Mouse (Mus musculus): ENCODE measurements around the gene Adarb1. TPM values are rescaled to one million over a fixed set of nuclear protein-coding genes. Genes with fewer than 3 reads are reported as not detected.
A peak's percentile ranks its signal among the peaks of the same experiment; 100 is the strongest.

Adarb1 gene
- total RNA-seq, 2 experiments from 2014 or later = 6.6 to 8.9 TPM

DNA sequence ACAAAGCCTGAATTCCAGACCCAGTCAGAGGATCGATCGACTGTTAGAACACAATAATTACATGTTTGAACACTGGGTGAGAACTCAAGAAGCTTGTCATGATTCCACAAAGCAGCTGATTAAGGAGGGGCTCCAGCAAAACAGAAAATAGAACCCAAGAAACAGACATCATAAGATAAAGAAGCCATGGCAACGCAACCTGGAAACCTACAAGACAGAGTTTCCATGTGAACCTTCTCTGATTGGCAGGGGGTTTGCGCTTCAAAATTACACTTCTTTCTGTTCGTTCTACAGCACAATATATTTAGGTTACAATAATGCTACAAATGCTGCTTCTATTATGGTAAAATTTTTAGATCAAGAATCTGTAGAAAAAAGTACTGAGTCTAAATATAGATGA is 47.9 kb downstream of the Adarb1 start:
- no peak for TF ChIP-seq CTCF (IDR thresholded peaks at IDR 0.05)

DNA sequence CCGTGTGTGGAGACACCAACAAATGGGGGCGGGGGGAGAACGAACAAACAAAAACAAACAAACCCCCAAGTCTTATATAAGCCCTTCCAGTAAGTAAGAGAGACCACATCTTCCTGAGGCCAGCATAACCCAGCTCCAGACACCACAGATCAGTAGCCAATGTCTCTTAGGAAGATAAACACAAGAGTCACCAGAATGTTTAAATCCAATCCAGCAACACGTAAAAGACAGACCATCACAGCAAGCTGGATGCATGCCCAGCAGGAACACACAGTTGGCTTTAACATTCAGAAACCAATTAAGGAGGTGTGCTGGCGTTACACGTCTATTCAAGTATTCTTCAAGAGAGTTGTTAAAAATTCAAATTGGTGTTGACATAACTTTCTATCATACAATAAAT is 50.1 kb downstream of the Adarb1 start:
- no peak for TF ChIP-seq CTCF (IDR thresholded peaks at IDR 0.05)
- Histone ChIP-seq H3K4me3 (no peak overlapping the region), H3K27ac (no peak overlapping the region)
- intact Hi-C loops (cut with DNase I) = no loop called here
- DNase-seq = no peak

More for the DNA sequence above, 47.9 kb downstream of the Adarb1 start:
- no peak for DNase-seq
- intact Hi-C loops (cut with DNase I) = no loop called here
- no peak overlapping the region for H3K27ac ChIP-seq
- no peak overlapping the region for H3K4me3 ChIP-seq

DNA sequence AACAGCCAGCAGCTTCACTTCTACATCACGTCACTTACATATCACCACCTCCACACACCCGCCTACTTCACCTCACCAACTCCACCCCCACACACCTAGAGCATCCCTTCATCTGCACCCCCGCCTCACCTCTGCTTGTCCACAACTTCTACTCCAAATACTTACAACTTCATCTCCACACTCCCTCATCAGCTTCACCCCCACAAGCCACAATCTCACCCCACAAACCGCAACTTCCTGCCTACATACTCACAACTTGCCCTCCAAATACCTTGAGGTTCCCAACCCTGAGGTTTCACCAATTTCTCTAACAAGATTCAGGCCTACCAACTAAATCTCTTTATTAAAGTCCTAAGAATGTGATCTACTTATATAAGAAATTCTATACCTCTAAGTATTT is 51.1 kb downstream of the Adarb1 start:
- no peak for DNase-seq
- intact Hi-C loops (cut with DNase I) = no loop called here

DNA sequence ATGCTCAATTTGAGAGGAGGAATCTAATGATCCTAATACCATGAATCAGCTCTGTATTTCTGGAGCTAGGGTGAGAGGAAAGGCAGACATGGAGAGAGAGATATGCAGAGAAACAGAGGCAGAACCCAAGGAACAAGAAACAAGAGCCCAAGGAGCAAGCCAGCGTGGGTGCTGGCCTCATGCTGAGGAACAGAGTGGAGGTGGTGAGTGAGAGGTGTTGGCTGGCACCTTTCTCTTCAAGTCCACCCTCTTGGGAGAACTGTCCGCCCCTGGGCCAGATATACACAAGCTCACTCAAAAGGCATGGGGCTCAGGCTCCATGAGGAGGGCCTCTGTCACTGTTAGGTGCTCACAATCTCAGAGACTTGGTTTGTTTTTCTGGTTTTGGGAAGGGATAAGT is 52.9 kb downstream of the Adarb1 start:
- Histone ChIP-seq H3K27ac (no peak overlapping the region), H3K4me3 (no peak overlapping the region)
- no peak for TF ChIP-seq CTCF (IDR thresholded peaks at IDR 0.05)
- no peak for DNase-seq
- intact Hi-C loops (cut with DNase I) = no loop called here

More for the DNA sequence above, 51.1 kb downstream of the Adarb1 start:
- H3K4me3 ChIP-seq = no peak overlapping the region
- TF ChIP-seq CTCF (IDR thresholded peaks at IDR 0.05) = no peak
- H3K27ac ChIP-seq = no peak overlapping the region

DNA sequence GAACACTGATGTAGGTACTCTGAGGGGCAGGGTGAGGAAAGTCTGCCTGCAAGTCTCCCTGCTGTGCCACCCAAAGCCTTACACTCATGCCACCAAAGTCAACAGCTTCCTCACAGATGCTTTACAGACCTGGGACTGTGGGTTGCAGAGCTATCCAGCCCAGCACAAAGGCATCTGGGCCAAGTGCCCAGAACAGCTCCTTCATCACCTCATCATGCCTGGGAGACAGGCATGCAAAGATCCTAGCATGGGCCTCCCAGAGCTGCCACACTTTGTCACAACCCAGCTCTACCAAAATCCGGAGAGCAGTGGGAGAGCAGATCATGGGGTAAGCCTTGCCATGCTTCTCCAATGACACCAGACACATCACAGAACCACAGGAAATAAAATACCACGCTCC is 57.6 kb downstream of the Adarb1 start:
- Histone ChIP-seq H3K27ac (no peak overlapping the region), H3K4me3 (no peak overlapping the region)
- intact Hi-C loops (cut with DNase I) = no loop called here
- no peak for DNase-seq
- TF ChIP-seq CTCF (IDR thresholded peaks at IDR 0.05) = no peak

DNA sequence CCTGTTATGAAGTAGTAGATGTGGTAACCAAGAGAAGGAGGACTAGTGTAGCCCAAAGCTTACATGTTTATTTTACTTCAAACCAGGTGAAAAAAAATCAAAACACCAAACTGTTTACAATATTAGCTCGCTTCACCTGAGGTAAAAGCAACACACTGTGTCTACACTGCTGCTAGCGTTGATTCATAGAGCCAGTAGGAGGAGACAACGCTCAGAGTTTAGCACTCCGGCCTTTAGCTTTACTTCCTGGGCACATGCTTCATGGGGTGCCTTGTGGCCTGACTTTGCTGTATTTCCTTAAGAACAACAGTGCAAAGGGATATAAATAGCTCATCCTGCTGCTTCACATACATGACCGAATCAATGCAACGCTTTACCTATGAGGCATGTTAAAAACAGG is 60.1 kb downstream of the Adarb1 start:
- intact Hi-C loops (cut with DNase I) = no loop called here
- no peak overlapping the region for H3K27ac ChIP-seq
- no peak overlapping the region for H3K4me3 ChIP-seq
- TF ChIP-seq CTCF (IDR thresholded peaks at IDR 0.05) = peak; percentile 47
- DNase-seq = no peak

DNA sequence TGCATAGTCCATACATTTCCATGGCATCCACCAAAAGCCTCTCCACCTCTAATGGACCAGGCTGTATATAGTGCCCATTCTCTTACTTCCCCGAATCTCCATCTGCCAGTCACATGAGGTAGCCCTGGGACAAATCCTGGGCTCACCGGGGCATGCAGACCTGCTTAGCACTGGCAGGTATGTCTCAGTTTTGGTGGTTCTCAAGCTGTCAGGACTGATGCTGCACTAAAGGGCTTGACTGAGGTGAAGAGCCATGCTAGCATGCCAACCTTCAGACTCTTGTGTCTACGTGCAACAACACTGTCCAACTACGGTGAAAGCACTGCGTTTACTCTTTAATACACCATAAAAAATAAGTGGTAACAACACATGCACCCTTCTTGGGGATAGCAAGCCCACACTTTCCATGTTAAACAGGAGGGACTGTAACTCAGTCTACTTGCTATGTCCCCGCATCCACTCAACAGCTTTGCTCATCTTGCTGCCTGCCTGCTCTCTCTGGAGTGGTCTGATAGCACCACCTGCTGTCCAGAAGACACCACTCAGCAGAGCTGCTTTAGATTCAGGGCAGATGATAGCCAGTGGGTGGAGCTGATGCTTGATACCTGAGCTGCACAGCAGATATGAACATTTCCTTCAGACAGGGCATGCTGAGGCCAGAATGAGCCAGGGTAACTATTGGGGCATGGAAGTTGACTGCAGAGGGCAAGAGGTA is 64.9 kb downstream of the Adarb1 start:
- no peak overlapping the region for H3K4me3 ChIP-seq
- peak; percentile 97 for TF ChIP-seq CTCF (IDR thresholded peaks at IDR 0.05)
- intact Hi-C loops (cut with DNase I) = loop anchor here (1.0 kb wide), 2 partner anchors 70 to 156 kb away; no protein-coding TSS in a partner anchor

DNA sequence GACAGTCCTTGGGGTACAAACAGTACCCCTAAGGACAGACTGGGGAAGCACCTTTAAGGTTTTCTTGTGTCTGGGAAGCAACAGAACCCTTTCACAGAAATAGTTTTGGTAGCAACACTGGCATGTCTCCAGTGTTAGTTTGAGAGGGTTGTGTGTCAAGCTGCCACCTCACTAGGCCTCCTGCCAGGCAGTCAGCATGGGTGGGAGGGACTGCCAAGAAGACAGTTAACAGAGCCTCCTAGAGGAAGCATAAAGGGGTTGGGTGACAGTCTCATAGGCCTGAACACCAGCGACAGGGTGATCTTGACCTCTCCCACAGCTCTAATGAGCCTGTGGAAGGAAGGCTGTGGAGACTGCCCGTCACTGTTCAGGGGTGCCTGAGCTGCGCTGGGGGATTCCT is 75.2 kb downstream of the Adarb1 start:
- Histone ChIP-seq H3K27ac (peak overlapping the region; percentile 49), H3K4me3 (no peak overlapping the region)
- DNase-seq = peak; percentile 82
- intact Hi-C loops (cut with DNase I) = no loop called here
- no peak for TF ChIP-seq CTCF (IDR thresholded peaks at IDR 0.05)

More for the DNA sequence above, 64.9 kb downstream of the Adarb1 start:
- H3K27ac ChIP-seq = no peak overlapping the region
- DNase-seq = peak; percentile 81

DNA sequence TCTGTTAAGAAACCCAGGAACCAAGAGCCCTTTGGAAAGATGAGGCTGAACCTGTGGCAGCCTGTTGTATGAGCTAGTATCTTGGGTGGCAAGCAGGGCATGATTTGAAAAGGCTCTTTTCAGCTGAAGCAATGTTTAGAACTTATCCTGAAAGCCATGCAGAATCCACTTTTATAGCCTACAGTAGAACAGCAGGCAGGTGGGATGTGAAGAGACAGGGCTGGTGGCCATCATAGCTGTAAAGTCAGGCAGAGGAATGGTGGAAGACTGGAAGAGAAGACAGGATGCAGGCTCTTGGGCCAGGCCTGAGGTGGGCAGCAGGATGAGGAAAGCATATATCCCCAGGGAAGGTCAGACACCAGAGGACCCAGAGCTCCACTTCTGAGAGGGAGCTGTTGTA is 76.4 kb downstream of the Adarb1 start:
- Histone ChIP-seq H3K4me3 (no peak overlapping the region), H3K27ac (no peak overlapping the region)
- no peak for TF ChIP-seq CTCF (IDR thresholded peaks at IDR 0.05)
- DNase-seq = no peak
- intact Hi-C loops (cut with DNase I) = no loop called here

DNA sequence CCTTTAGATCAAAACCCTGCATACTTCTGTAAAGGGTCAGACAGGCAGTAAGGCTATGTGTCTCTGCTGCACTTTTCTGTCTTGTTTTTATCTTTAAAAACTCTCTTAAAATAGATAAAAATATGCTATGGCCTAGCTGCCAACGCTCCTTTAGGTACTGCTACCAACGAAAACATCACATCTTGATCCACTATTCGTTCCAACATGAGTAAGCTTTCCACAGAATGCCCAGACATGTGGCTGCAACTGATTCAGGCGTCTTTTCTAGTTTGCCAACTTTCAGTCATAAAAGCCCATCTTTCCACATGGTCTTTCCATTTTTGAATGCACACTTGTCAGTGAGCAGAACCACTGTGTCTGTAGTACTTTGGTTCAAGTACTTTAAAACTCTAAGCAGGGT is 77.0 kb downstream of the Adarb1 start:
- H3K27ac ChIP-seq = no peak overlapping the region
- TF ChIP-seq CTCF (IDR thresholded peaks at IDR 0.05) = no peak
- no peak for DNase-seq
- intact Hi-C loops (cut with DNase I) = no loop called here
- no peak overlapping the region for H3K4me3 ChIP-seq

DNA sequence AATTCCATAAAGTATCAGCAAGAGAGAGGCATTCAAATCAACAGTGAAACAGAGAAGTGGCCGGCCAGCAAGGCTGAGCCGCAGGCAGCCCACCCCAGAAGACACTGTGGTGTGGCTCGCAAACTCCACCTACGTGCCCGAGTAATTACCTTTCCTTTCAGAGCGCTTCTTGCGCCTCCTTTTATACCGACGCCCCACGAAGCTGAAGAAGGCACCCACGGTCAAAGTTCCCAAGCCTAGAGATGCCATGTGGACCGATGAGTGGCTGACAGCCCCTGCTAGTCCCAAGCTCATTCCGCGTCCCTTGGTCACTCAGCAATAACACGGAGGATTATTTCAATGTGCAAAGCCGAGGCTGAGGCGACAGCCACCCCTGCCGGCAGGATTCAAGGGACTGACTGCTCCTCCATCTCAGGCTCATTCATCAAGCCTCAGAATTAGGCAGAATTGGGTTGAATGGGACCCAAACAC is 78.2 kb downstream of the Adarb1 start:
- H3K4me3 ChIP-seq = peak overlapping the region; percentile 59
- peak; percentile 34; the same call in 1 of the 2 replicates for TF ChIP-seq CTCF (IDR thresholded peaks at IDR 0.05)
- no peak overlapping the region for H3K27ac ChIP-seq
- intact Hi-C loops (cut with DNase I) = no loop called here
- no peak for DNase-seq

DNA sequence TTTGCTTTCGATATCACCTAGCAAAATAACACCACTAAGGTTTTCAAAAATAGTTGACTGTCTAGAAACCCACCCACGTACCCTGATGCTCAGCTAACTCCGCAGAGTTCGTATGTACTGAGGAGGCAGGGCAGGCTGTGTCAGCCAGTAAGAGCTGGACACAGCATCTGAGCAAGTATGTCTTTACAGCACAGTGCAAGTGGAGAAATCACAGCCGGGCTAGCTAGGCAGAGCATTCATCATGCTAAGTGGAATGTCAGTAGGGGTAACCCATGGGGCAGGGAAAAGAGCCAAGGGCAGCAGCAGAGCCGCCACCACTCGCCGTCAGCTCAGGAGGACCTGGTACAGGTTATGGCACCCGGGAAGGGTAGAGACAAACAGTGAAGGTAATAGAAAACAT is 84.6 kb downstream of the Adarb1 start:
- Histone ChIP-seq H3K4me3 (no peak overlapping the region), H3K27ac (no peak overlapping the region)
- intact Hi-C loops (cut with DNase I) = no loop called here
- no peak for TF ChIP-seq CTCF (IDR thresholded peaks at IDR 0.05)
- no peak for DNase-seq

DNA sequence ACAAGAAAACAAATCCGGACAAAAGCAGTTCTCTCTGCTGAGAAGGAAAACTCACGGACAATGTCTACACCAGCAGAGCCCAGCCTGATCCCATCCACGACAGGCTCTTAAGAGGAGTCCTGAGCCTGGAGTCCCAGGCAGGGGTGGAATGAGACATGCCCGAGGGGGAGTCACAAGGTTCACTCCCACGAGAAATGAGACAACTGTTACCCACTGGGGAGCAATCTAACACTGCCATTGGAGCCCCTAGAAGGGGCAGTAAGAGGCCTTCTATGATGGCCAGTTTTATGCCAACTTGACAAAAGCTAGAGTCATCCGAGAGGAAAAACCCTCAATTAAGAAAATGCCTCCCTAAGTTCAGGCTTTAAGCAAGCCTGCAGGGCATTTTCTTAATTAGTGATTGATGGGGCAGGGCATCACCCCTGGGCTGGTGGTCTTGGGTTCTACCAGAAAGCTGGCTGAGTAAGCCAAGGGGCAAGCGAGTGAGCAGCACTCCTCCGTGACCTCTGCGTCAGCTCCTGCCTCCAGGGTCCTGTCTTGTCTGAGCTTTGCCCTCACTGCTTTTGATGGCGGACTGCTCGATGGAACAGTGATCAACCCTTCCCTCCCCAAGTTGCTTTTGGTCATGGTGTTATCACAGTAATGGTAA is 88.5 kb downstream of the Adarb1 start:
- Histone ChIP-seq H3K4me3 (no peak overlapping the region), H3K27ac (no peak overlapping the region)
- intact Hi-C loops (cut with DNase I) = no loop called here
- TF ChIP-seq CTCF (IDR thresholded peaks at IDR 0.05) = no peak
- no peak for DNase-seq
